Mouse (Mus musculus) C2C12 (cell line): ENCODE data around the gene Plcxd1. TPM values are rescaled to one million over a fixed set of nuclear protein-coding genes. Genes with fewer than 3 reads are reported as not detected.

Experiments used
- H3K27me3 ChIP-seq: one replicate; pipeline ENCODE4 v1.6.1; 2011; ENCODE audit not compliant: control insufficient read depth, insufficient read depth, insufficient read length
- H3K36me3 ChIP-seq: one replicate; pipeline ENCODE4 v1.6.1; 2011; ENCODE audit not compliant: control insufficient read depth, insufficient read depth
- H3K4me3 ChIP-seq: one replicate; pipeline ENCODE4 v1.5.1; 2011; ENCODE audit warnings: mild to moderate bottlenecking, control low read depth; ENCODE audit not compliant: poor library complexity, insufficient read depth, severe bottlenecking
- H3K79me2 ChIP-seq: one replicate; pipeline ENCODE4 v1.6.1; 2011; ENCODE audit not compliant: control insufficient read depth, insufficient read depth
- H3K79me3 ChIP-seq: one replicate; pipeline ENCODE4 v1.6.1; 2011; ENCODE audit warnings: low read depth, control low read depth
- H3ac ChIP-seq: one replicate; pipeline ENCODE3; 2011; ENCODE audit warnings: low read depth; ENCODE audit not compliant: control insufficient read depth, insufficient read length
- MYOG ChIP-seq: IDR thresholded peaks from one replicate; pipeline ENCODE4 v1.6.1; 2011; ENCODE audit not compliant: control insufficient read depth, insufficient read length; ENCODE audit errors: extremely low read depth
- polyA plus RNA-seq: library from polyadenylated mRNA; unstranded; fragments of >200 nt; fragmentation: generic; extraction: Trizol; gene quantifications from one replicate; pipeline ENCODE4 v1.2.1, GENCODE M21; 2012; ENCODE audit warnings: missing spikeins

The Plcxd1 gene
- polyA plus RNA-seq, 1 experiment: 0.78 TPM

DNA sequence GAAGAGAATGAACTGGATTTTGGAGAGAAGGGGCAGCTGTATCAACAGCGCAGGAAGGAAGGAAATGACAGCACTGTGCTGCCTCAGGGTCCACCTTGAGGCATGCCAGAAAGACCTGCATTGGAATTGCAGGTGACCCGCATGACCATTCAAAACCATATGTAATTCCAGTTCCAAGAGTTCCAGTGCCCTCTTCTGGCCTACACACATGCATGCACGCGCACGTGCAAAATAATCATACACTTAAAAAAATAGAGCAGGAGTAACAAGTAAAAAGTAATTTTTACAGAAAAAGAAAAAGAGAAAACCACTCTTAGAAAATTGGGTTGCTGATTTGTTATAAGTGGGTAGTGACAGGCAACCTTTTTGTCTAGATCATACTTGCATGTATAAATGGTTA is 43.2 kb downstream of the Plcxd1 start:
- Histone ChIP-seq H3K36me3 (peaks cover 26% of the 10 kb centered on the region), H3K79me2 (peaks cover 9% of the 10 kb centered on the region)
- TF ChIP-seq MYOG: no peak

More for the DNA sequence above, 43.2 kb downstream of the Plcxd1 start:
- H3K4me3 ChIP-seq: no peak overlapping the region
- H3ac ChIP-seq: no peak overlapping the region
- H3K79me3 ChIP-seq: peaks cover 3% of the 10 kb centered on the region
- H3K27me3 ChIP-seq: no peaks in the 10 kb centered on the region

Other genes with a start within 250 kb of the Plcxd1 start
- gene Gm15446, start 176.6 kb upstream of the Plcxd1 start, polyA plus RNA-seq: 0.88 TPM
- gene Zfp932, start 103.4 kb upstream of the Plcxd1 start, polyA plus RNA-seq: 10.3 TPM
- gene Gm17655, start 27.5 kb upstream of the Plcxd1 start, polyA plus RNA-seq: 0.09 TPM
- gene Gm35315, start 5.5 kb upstream of the Plcxd1 start, polyA plus RNA-seq: 0.14 TPM
- gene Gtpbp6, start 8.2 kb downstream of the Plcxd1 start, polyA plus RNA-seq: 56.7 TPM
- gene Zfp605, start 10.1 kb downstream of the Plcxd1 start, polyA plus RNA-seq: 2.2 TPM
- 14.4 TPM for gene Chfr, start 35.9 kb downstream of the Plcxd1 start, polyA plus RNA-seq
- gene Golga3, start 76.7 kb downstream of the Plcxd1 start, polyA plus RNA-seq: 12.5 TPM
- 12.3 TPM for gene Ankle2, start 131.0 kb downstream of the Plcxd1 start, polyA plus RNA-seq
- 52.6 TPM for gene Pgam5, start 169.9 kb downstream of the Plcxd1 start, polyA plus RNA-seq
- 3.9 TPM for gene Pxmp2, start 186.2 kb downstream of the Plcxd1 start, polyA plus RNA-seq
- 17.4 TPM for gene Pole, start 186.3 kb downstream of the Plcxd1 start, polyA plus RNA-seq
- 0.09 TPM for gene P2rx2, start 243.2 kb downstream of the Plcxd1 start, polyA plus RNA-seq
- not detected for gene Lrcol1, start 244.8 kb downstream of the Plcxd1 start, polyA plus RNA-seq